Mouse (Mus musculus): ENCODE measurements around the gene Lmntd2.

- TF ChIP-seq CTCF (IDR thresholded peaks at IDR 0.05; ENCODE audit: low read depth) (no peak), EP300 (IDR thresholded peaks at IDR 0.05; ENCODE audit: low read depth) (no peak)
Measured at GRCm38 (mm10) chr7:141218141-141218540, 4.3 kb upstream of the Lmntd2 start.
